ENCODE assay signal across 10 mouse cellular contexts in the genomic region with DNA sequence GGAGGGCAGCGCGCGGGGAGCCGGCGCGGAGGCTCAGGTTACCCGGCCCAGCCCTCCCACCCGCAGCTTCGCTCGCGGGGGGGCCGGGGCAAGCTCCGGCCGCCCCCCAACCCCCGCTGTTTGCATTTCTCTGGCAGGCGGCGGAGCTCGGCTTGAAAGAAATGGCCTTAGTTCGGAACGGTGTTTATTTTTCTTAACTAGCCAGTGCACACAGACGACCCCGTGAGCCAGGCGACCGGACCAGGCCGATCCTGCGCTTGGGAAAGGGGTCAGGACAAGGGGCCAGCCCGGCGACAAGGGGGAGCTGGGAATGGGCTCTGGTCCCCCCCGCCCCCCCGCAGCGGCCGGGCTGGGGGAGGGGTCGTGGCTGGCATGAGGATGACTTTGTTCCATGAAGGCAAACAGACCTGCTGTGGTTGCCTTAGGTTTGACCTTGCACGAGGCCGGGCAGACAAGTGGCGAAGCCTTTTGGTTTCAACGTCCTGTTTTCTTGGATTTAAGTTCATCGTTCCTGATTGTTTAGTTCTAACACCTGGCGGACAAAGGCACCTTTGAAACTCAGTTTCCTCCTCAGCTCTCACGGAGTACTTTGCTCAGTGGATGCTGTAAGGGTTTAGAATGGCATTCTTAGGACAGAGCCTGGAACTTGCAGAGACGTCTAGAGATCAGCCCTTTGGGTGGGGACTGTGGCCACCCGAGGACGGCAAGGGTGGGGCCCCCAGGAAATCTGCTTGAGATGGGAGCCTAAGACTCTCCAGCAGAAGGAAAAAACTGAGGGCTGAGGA. TPM values are rescaled to one million over a fixed set of nuclear protein-coding genes. Genes with fewer than 3 reads are reported as not detected.
DNase-seq lines count a peak whose midpoint lies in the region; ATAC-seq and TF ChIP-seq lines count a peak whose summit lies in the region.
"Had no signal": no experiment of that assay in that cellular context is flagged by ENCODE, and none has a peak within 500 bp of the region (broad histone marks: within the 10 kb centered on the region; RNA-seq: fewer than 3 reads in every experiment).

No protein-coding gene starts in this region.

- peak overlapping the region; percentile 53 for H3K9ac ChIP-seq in heart, embryonic 14.5 days (ENCODE audit: low read length)
- H3K9ac ChIP-seq in hindbrain, postnatal 0 days (replicated peaks; ENCODE audit: low read length): no peak overlapping the region
- no peak overlapping the region for H3K9ac ChIP-seq in midbrain, embryonic 15.5 days

- TF ChIP-seq CTCF in brain, embryonic 14.5 days (IDR thresholded peaks at IDR 0.05; ENCODE audit: borderline replicate concordance, extremely low read depth, insufficient read depth, insufficient read length): no peak
- TF ChIP-seq CTCF in hindbrain, postnatal 0 days (IDR thresholded peaks at IDR 0.05; ENCODE audit: low read depth): no peak

- WGBS in heart, embryonic 14.5 days: 2% methylated on average over 41 of the region's 43 CpGs
- WGBS in hindbrain, postnatal 0 days: under 1% methylated on average over 37 of the region's 43 CpGs
- WGBS in midbrain, embryonic 15.5 days: 1% methylated on average over 39 of the region's 43 CpGs

- peaks cover 64% of the 10 kb centered on the region for H3K27me3 ChIP-seq in heart, embryonic 14.5 days (ENCODE audit: control insufficient read depth, insufficient read depth, low read length)
- peaks cover 41% of the 10 kb centered on the region for H3K27me3 ChIP-seq in hindbrain, postnatal 0 days (ENCODE audit: insufficient read depth, low read length)
- H3K27me3 ChIP-seq in midbrain, embryonic 15.5 days (replicated peaks): peaks cover 63% of the 10 kb centered on the region

- H3K9me3 ChIP-seq in heart, embryonic 14.5 days (ENCODE audit: control insufficient read depth, low read length): peaks cover 5% of the 10 kb centered on the region; the same call in 1 of the 2 replicates
- no peaks in the 10 kb centered on the region for H3K9me3 ChIP-seq in hindbrain, postnatal 0 days (ENCODE audit: low read length)
- no peaks in the 10 kb centered on the region for H3K9me3 ChIP-seq in midbrain, embryonic 15.5 days

- peak overlapping the region; percentile 35 to 41 for H3K4me3 ChIP-seq in heart, embryonic 14.5 days (ENCODE audit: control insufficient read depth in 1 of 2, insufficient read depth in 1 of 2, low read depth in 1 of 2, low read length in 2 of 2)
- peak overlapping the region; percentile 22 for H3K4me3 ChIP-seq in hindbrain, postnatal 0 days (ENCODE audit: low read length)
- peak overlapping the region; percentile 24 for H3K4me3 ChIP-seq in midbrain, embryonic 15.5 days
- H3K4me3 ChIP-seq: erythroblast, embryonic 14.5 days had no signal

- TF ChIP-seq POLR2A in brain, embryonic 14.5 days (IDR thresholded peaks at IDR 0.05; ENCODE audit: borderline replicate concordance, extremely low read depth, insufficient read depth, insufficient read length, poor library complexity, severe bottlenecking): no peak

- H3K4me2 ChIP-seq in heart, embryonic 14.5 days (ENCODE audit: low read length): peak overlapping the region; percentile 80
- H3K4me2 ChIP-seq in hindbrain, postnatal 0 days (ENCODE audit: low read depth, low read length): peak overlapping the region; percentile 49
- H3K4me2 ChIP-seq in midbrain, embryonic 15.5 days: peak overlapping the region; percentile 48

- intact Hi-C loops in heart, postnatal 36 days (cut with DNase I): loop anchor here (5.0 kb wide), 1 partner anchor 41 kb away; no protein-coding TSS in a partner anchor

- no peaks in the 10 kb centered on the region for H3K36me3 ChIP-seq in heart, embryonic 14.5 days (ENCODE audit: control insufficient read depth, insufficient read depth, low read length)
- H3K36me3 ChIP-seq in hindbrain, postnatal 0 days (ENCODE audit: insufficient read depth, low read length): no peaks in the 10 kb centered on the region
- H3K36me3 ChIP-seq in midbrain, embryonic 15.5 days (replicated peaks): no peaks in the 10 kb centered on the region

- no peak for DNase-seq in heart, postnatal 36 days
- peak; percentile 14 for DNase-seq in brain, embryonic 14.5 days (ENCODE audit: low read depth)
- no peak for DNase-seq in hindbrain, postnatal 0 days (ENCODE audit: low spot score)
- no peak for DNase-seq in left cerebral cortex, adult 18-20 months (ENCODE audit: low spot score in 2 of 2)
- no peak for DNase-seq in frontal cortex, postnatal 14 days (ENCODE audit: low spot score in 2 of 2)

- ATAC-seq in heart, embryonic 14.5 days (ENCODE audit: insufficient number of reproducible peaks, insufficient read depth, low FRiP score, low read depth): no peak
- no peak for ATAC-seq in hindbrain, postnatal 0 days
- no peak for ATAC-seq in midbrain, embryonic 15.5 days (replicated peaks)
- no peak for ATAC-seq in megakaryocyte progenitor cell, adult 5-6 weeks (replicated peaks; ENCODE audit: poor library complexity)

- no peak overlapping the region for H3K27ac ChIP-seq in heart, embryonic 14.5 days (replicated peaks in 1 of 2; ENCODE audit: control insufficient read depth in 1 of 2, insufficient read depth in 1 of 2, low read depth in 2 of 2, low read length in 2 of 2)
- H3K27ac ChIP-seq in hindbrain, postnatal 0 days: no peak overlapping the region
- H3K27ac ChIP-seq in midbrain, embryonic 15.5 days: no peak overlapping the region

- peaks cover 22 to 36% of the 10 kb centered on the region in 2 experiments for H3K4me1 ChIP-seq in heart, embryonic 14.5 days (ENCODE audit: control insufficient read depth in 2 of 2, insufficient read depth in 2 of 2, low read length in 2 of 2)
- H3K4me1 ChIP-seq in hindbrain, postnatal 0 days (ENCODE audit: insufficient read depth, low read length): peaks cover 9% of the 10 kb centered on the region; the same call in 1 of the 2 replicates
- peaks cover 41% of the 10 kb centered on the region for H3K4me1 ChIP-seq in midbrain, embryonic 15.5 days

RNA-seq across cellular contexts. Expression of a gene that starts 8.8 kb away (rescaled TPM):
- not detected in 2 replicates for polyA plus RNA-seq in heart, embryonic 14.5 days (2014; fragmentation: Nextera tagmentation; extraction: Ambion mirVana)
- not detected for total RNA-seq in heart, postnatal 36 days (2021)
- polyA plus RNA-seq in brain, embryonic 14.5 days (2012; rRNA removed): not detected in 2 replicates
- total RNA-seq in hindbrain, postnatal 0 days (2014; rRNA removed): not detected in 2 replicates
- 0.16 TPM in 1 of 2 replicates, not detected in the other for polyA plus RNA-seq in hindbrain, postnatal 0 days (2015; fragmentation: Nextera tagmentation; extraction: Ambion mirVana)
- polyA plus RNA-seq in midbrain, embryonic 15.5 days (2015; fragmentation: Nextera tagmentation; extraction: Ambion mirVana): 0.22 TPM in 1 of 2 replicates, not detected in the other
- total RNA-seq in megakaryocyte progenitor cell, adult 5-6 weeks (2015): not detected in 2 replicates
- total RNA-seq in megakaryocyte progenitor cell, adult 5-6 weeks (2017): not detected in 2 replicates
- not detected for total RNA-seq in left cerebral cortex, adult 18-20 months (2021)
- total RNA-seq: MEL had no signal

RNA-seq across cellular contexts. Expression of a gene that starts 48.1 kb away (rescaled TPM):
- not detected in 2 replicates for polyA plus RNA-seq in heart, embryonic 14.5 days (2014; fragmentation: Nextera tagmentation; extraction: Ambion mirVana)
- total RNA-seq in heart, postnatal 36 days (2021): under 1 TPM in 1 of 2 experiments, not detected in 1; 0.17 TPM
- polyA plus RNA-seq in brain, embryonic 14.5 days (2012; rRNA removed): not detected in 2 replicates
- not detected in 2 replicates for total RNA-seq in hindbrain, postnatal 0 days (2014; rRNA removed)
- not detected in 2 replicates for polyA plus RNA-seq in hindbrain, postnatal 0 days (2015; fragmentation: Nextera tagmentation; extraction: Ambion mirVana)
- polyA plus RNA-seq in midbrain, embryonic 15.5 days (2015; fragmentation: Nextera tagmentation; extraction: Ambion mirVana): not detected in 2 replicates
- 0.62 and 1.1 TPM in 2 replicates for total RNA-seq in megakaryocyte progenitor cell, adult 5-6 weeks (2015)
- total RNA-seq in megakaryocyte progenitor cell, adult 5-6 weeks (2017): 2.3 and 2.4 TPM in 2 replicates
- total RNA-seq in left cerebral cortex, adult 18-20 months (2021): not detected
- total RNA-seq: MEL had no signal
- polyA plus RNA-seq: erythroblast, embryonic 14.5 days had no signal

RNA-seq across cellular contexts. Expression of a gene that starts 59.8 kb away (rescaled TPM):
- polyA plus RNA-seq in heart, embryonic 14.5 days (2014; fragmentation: Nextera tagmentation; extraction: Ambion mirVana): not detected in 2 replicates
- not detected for total RNA-seq in heart, postnatal 36 days (2021)
- polyA plus RNA-seq in brain, embryonic 14.5 days (2012; rRNA removed): not detected in 2 replicates
- not detected in 2 replicates for total RNA-seq in hindbrain, postnatal 0 days (2014; rRNA removed)
- polyA plus RNA-seq in hindbrain, postnatal 0 days (2015; fragmentation: Nextera tagmentation; extraction: Ambion mirVana): not detected in 2 replicates
- not detected in 2 replicates for polyA plus RNA-seq in midbrain, embryonic 15.5 days (2015; fragmentation: Nextera tagmentation; extraction: Ambion mirVana)
- not detected in 2 replicates for total RNA-seq in megakaryocyte progenitor cell, adult 5-6 weeks (2015)
- total RNA-seq in megakaryocyte progenitor cell, adult 5-6 weeks (2017): not detected in 2 replicates
- total RNA-seq in left cerebral cortex, adult 18-20 months (2021): not detected
- total RNA-seq: MEL had no signal
- polyA plus RNA-seq: erythroblast, embryonic 14.5 days had no signal
